In the genomic region with DNA sequence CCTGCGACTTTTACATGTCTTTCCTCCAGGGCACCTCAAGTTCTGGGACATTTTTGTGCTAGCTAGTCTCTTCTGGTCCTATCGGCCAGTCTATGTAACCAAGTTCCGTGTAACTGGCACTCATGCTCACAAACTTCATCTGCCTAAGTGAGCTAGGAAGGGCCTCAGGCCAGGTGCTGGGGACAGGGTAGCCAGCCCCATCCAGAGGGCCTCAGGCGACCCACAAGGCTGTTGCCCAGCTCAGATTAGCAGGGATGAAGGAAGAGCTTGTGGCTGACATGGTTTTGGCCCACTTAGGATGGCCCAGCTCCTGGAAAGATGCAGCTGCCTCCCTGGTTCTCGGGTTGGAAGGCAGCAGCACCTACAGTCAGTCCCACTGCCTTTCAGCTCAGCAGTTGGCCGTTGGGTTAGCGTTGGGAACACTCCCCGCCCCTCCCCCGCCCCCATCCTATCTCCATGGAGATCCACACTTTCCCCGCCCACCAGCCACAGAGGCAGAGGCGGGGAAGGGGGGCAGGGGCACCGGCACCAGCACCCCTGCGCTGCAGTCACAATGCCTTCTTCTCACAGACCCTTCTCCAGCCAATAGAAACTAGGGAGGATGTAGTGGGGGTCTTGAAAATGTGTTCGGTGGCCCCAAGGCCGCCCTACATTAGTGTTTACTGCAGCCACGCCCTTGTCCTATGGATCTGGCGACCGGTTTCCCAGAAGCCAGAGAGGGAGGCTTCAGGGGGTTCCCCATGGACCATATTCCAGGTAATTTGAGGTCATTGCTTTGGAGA, we compare ENCODE assay signal across 8 mouse cellular contexts. TPM values are rescaled to one million over a fixed set of nuclear protein-coding genes. Genes with fewer than 3 reads are reported as not detected.
DNase-seq lines count a peak whose midpoint lies in the region; ATAC-seq and TF ChIP-seq lines count a peak whose summit lies in the region.

No protein-coding gene starts in this region.

- H3K4me2 ChIP-seq in liver, postnatal 0 days (ENCODE audit: low read depth, low read length) = peak overlapping the region; percentile 62

- TF ChIP-seq CTCF in MEL (IDR thresholded peaks at IDR 0.05 in 2 of 3, conservative IDR thresholded peaks at IDR 0.05 in 1 of 3; ENCODE audit: control insufficient read depth in 1 of 3, insufficient read depth in 1 of 3, low read depth in 2 of 3, low read length in 3 of 3, poor library complexity in 1 of 3, severe bottlenecking in 1 of 3) = no peak
- TF ChIP-seq CTCF in liver, postnatal 0 days (IDR thresholded peaks at IDR 0.05; ENCODE audit: low read depth) = no peak

- H3K9ac ChIP-seq in MEL (ENCODE audit: control insufficient read depth, low read depth, low read length, poor library complexity, severe bottlenecking) = peak overlapping the region; percentile 52
- 0 out of 2 replicates have a peak overlapping the region, but pooled peaks have one; percentile 26 for H3K9ac ChIP-seq in liver, postnatal 0 days (replicated peaks)

- TF ChIP-seq EP300 in MEL (IDR thresholded peaks at IDR 0.05; ENCODE audit: low read depth in 1 of 2, low read length in 2 of 2) = 0 out of 4 replicates have a peak, but pooled peaks of 1 of the 2 experiments have one; percentile 26
- TF ChIP-seq EP300 in liver, postnatal 0 days (IDR thresholded peaks at IDR 0.05; ENCODE audit: low read depth) = no peak

- peak; percentile 11 for DNase-seq in gastrocnemius, postnatal 25 days
- no peak for DNase-seq in gastrocnemius, adult 18-20 months (ENCODE audit: low spot score)
- DNase-seq in MEL (ENCODE audit: low read depth, low spot score) = peak; percentile 79
- DNase-seq in forebrain, embryonic 10.5 days (ENCODE audit: extremely low spot score, low spot score) = peak; percentile 83
- peak; percentile 50 to 74 for DNase-seq in layer of hippocampus, adult 18-20 months (ENCODE audit: low spot score in 2 of 2)
- DNase-seq in liver, postnatal 0 days = peak; percentile 73
- peak; percentile 56 for DNase-seq in right cerebral cortex, postnatal 25 days

- no peaks in the 10 kb centered on the region for H3K27me3 ChIP-seq in MEL (ENCODE audit: control insufficient read depth in 1 of 2, insufficient read depth in 2 of 2, low read length in 2 of 2)
- no peaks in the 10 kb centered on the region for H3K27me3 ChIP-seq in forebrain, embryonic 10.5 days (ENCODE audit: poor library complexity, severe bottlenecking)
- H3K27me3 ChIP-seq in liver, postnatal 0 days (ENCODE audit: insufficient read depth, low read length) = no peaks in the 10 kb centered on the region

- ATAC-seq in liver, postnatal 0 days = peak; percentile 76
- no peak for ATAC-seq in cerebellum, adult (ENCODE audit: insufficient number of reproducible peaks, low FRiP score, low TSS enrichment)

- no peak for TF ChIP-seq POLR2A in MEL (IDR thresholded peaks at IDR 0.05; ENCODE audit: control insufficient read depth in 1 of 2, insufficient read depth in 1 of 2, low read depth in 1 of 2, low read length in 2 of 2, poor library complexity in 1 of 2)

- H3K4me3 ChIP-seq in MEL (ENCODE audit: control insufficient read depth in 1 of 2, insufficient read depth in 1 of 2, low read depth in 2 of 2, low read length in 2 of 2) = peak overlapping the region; percentile 49 to 76
- H3K4me3 ChIP-seq in forebrain, embryonic 10.5 days = peak overlapping the region; percentile 49
- peak overlapping the region; percentile 33; the same call in 1 of the 2 replicates for H3K4me3 ChIP-seq in liver, postnatal 0 days (ENCODE audit: low read depth, low read length)

- peaks cover 0 to 20% of the 10 kb centered on the region in 2 experiments; a peak in 2 of 4 replicates for H3K36me3 ChIP-seq in MEL (ENCODE audit: control insufficient read depth in 1 of 2, insufficient read depth in 2 of 2, low read length in 2 of 2)
- H3K36me3 ChIP-seq in forebrain, embryonic 10.5 days (replicated peaks) = peaks cover 34% of the 10 kb centered on the region
- peaks cover 5% of the 10 kb centered on the region; the same call in 1 of the 2 replicates for H3K36me3 ChIP-seq in liver, postnatal 0 days (replicated peaks; ENCODE audit: insufficient read depth, low read length)

- H3K79me2 ChIP-seq in MEL (ENCODE audit: control insufficient read depth, insufficient read depth, low read length, poor library complexity) = no peaks in the 10 kb centered on the region

- H3K27ac ChIP-seq in MEL (ENCODE audit: control insufficient read depth, low read depth, low read length) = peak overlapping the region; percentile 29; the same call in 1 of the 2 replicates
- peak overlapping the region; percentile 87 for H3K27ac ChIP-seq in forebrain, embryonic 10.5 days
- H3K27ac ChIP-seq in liver, postnatal 0 days (ENCODE audit: low read depth) = peak overlapping the region; percentile 74

- WGBS in forebrain, embryonic 10.5 days = 7% methylated on average over 18 of the region's 18 CpGs
- 23% methylated on average over 17 of the region's 18 CpGs for WGBS in liver, postnatal 0 days (ENCODE audit: insufficient replicate concordance)

- no peak for TF ChIP-seq RAD21 in MEL (IDR thresholded peaks at IDR 0.05; ENCODE audit: low read depth, low read length)

- H3K9me3 ChIP-seq in MEL (replicated peaks; ENCODE audit: insufficient read depth, low read length) = no peaks in the 10 kb centered on the region
- no peaks in the 10 kb centered on the region for H3K9me3 ChIP-seq in forebrain, embryonic 10.5 days
- H3K9me3 ChIP-seq in liver, postnatal 0 days (ENCODE audit: low read length) = no peaks in the 10 kb centered on the region

- H3K4me1 ChIP-seq in MEL (ENCODE audit: control insufficient read depth in 1 of 2, insufficient read depth in 2 of 2, low read length in 2 of 2) = peaks cover 16 to 23% of the 10 kb centered on the region in 2 experiments
- H3K4me1 ChIP-seq in forebrain, embryonic 10.5 days = peaks cover 50% of the 10 kb centered on the region
- H3K4me1 ChIP-seq in liver, postnatal 0 days (ENCODE audit: insufficient read depth) = peaks cover 26% of the 10 kb centered on the region

TF ChIP-seq in MEL, 35 proteins besides CTCF, POLR2A, EP300 and RAD21:
- TF ChIP-seq ZC3H11A (IDR thresholded peaks at IDR 0.05; ENCODE audit: low read depth, low read length) (no peak), RCOR1 (IDR thresholded peaks at IDR 0.05; ENCODE audit: low read depth, low read length) (no peak), MAFK (IDR thresholded peaks at IDR 0.05; ENCODE audit: borderline replicate concordance, low read depth, low read length) (no peak), MXI1 (IDR thresholded peaks at IDR 0.05; ENCODE audit: low read depth, low read length) (peak; percentile 55), POLR2AphosphoS5 (IDR thresholded peaks at IDR 0.05; ENCODE audit: borderline replicate concordance, low read depth, low read length) (no peak), NRF1 (IDR thresholded peaks at IDR 0.05; ENCODE audit: insufficient read depth, low read depth, low read length, poor library complexity, severe bottlenecking) (no peak), USF1 (IDR thresholded peaks at IDR 0.05; ENCODE audit: low read depth, low read length) (no peak), GABPA (IDR thresholded peaks at IDR 0.05; ENCODE audit: low read depth, low read length) (no peak), SIN3A (IDR thresholded peaks at IDR 0.05; ENCODE audit: low read length) (0 out of 2 replicates have a peak, but pooled peaks have one; percentile 27), TAL1 (IDR thresholded peaks at IDR 0.05; ENCODE audit: low read length) (no peak), NELFE (IDR thresholded peaks at IDR 0.05; ENCODE audit: low read depth, low read length) (no peak), ETS1 (IDR thresholded peaks at IDR 0.05; ENCODE audit: low read depth, low read length) (no peak), MYC (IDR thresholded peaks at IDR 0.05; ENCODE audit: low read depth, low read length) (no peak), CHD2 (IDR thresholded peaks at IDR 0.05; ENCODE audit: low read length) (no peak), MAZ (IDR thresholded peaks at IDR 0.05; ENCODE audit: low read depth, low read length) (peak; percentile 63; the same call in 1 of the 2 replicates), ZNF384 (IDR thresholded peaks at IDR 0.05; ENCODE audit: low read depth, low read length) (no peak), ELF1 (IDR thresholded peaks at IDR 0.05; ENCODE audit: low read depth, low read length) (no peak), UBTF (IDR thresholded peaks at IDR 0.05; ENCODE audit: borderline replicate concordance, insufficient read depth, low read depth, low read length) (no peak), MAX (IDR thresholded peaks at IDR 0.05; ENCODE audit: low read length) (no peak), HCFC1 (IDR thresholded peaks at IDR 0.05; ENCODE audit: low read depth, low read length) (no peak), MYB (IDR thresholded peaks at IDR 0.05; ENCODE audit: low read depth, low read length) (peak; percentile 69; the same call in 1 of the 2 replicates), ZMIZ1 (IDR thresholded peaks at IDR 0.05; ENCODE audit: low read depth, low read length) (0 out of 2 replicates have a peak, but pooled peaks have one; percentile 42), TCF12 (IDR thresholded peaks at IDR 0.05; ENCODE audit: low read depth, low read length) (0 out of 2 replicates have a peak, but pooled peaks have one; percentile 15)

RNA-seq across cellular contexts. Expression of gene H1fx, which starts 12.5 kb away (rescaled TPM):
- 1 to 10 TPM; 1.5 to 3.5 TPM for total RNA-seq in gastrocnemius, postnatal 25 days (2021)
- under 1 TPM; 0.62 TPM for total RNA-seq in gastrocnemius, adult 18-20 months (2021)
- not detected in 2 replicates for total RNA-seq in MEL (2012; rRNA removed)
- polyA plus RNA-seq in MEL (2012; ENCODE audit: insufficient read depth in 1 of 2, insufficient read length in 2 of 2, low read depth in 1 of 2, low replicate concordance in 2 of 2, missing spikeins in 1 of 2) = not detected
- 20.1 and 20.3 TPM in 2 replicates for polyA plus RNA-seq in forebrain, embryonic 10.5 days (2016; fragmentation: Nextera tagmentation; extraction: Ambion mirVana)
- 10 to 100 TPM; 68.5 to 69.6 TPM for total RNA-seq in layer of hippocampus, adult 18-20 months (2021)
- 2.0 and 2.5 TPM in 2 replicates for polyA plus RNA-seq in liver, postnatal 0 days (2015; fragmentation: Nextera tagmentation; extraction: Ambion mirVana)

RNA-seq across cellular contexts. Expression of gene Rab7, which starts 51.1 kb away (rescaled TPM):
- total RNA-seq in gastrocnemius, postnatal 25 days (2021) = 100 to 1,000 TPM; 265 to 292 TPM
- 100 to 1,000 TPM; 263 to 266 TPM for total RNA-seq in gastrocnemius, adult 18-20 months (2021)
- total RNA-seq in MEL (2012; rRNA removed) = 47.6 and 49.6 TPM in 2 replicates
- polyA plus RNA-seq in MEL (2012; ENCODE audit: insufficient read depth in 1 of 2, insufficient read length in 2 of 2, low read depth in 1 of 2, low replicate concordance in 2 of 2, missing spikeins in 1 of 2) = 100 to 1,000 TPM; 234 to 362 TPM
- polyA plus RNA-seq in forebrain, embryonic 10.5 days (2016; fragmentation: Nextera tagmentation; extraction: Ambion mirVana) = 202 and 205 TPM in 2 replicates
- 100 to 1,000 TPM; 322 to 329 TPM for total RNA-seq in layer of hippocampus, adult 18-20 months (2021)
- polyA plus RNA-seq in liver, postnatal 0 days (2015; fragmentation: Nextera tagmentation; extraction: Ambion mirVana) = 110 and 111 TPM in 2 replicates

Comparison
In these comparisons a context has a peak if more than half of its experiments do, and no peak if none do; other contexts are left out.
1. H3K27ac ChIP-seq: peak in every context shown above with its lines; median percentile 87 in forebrain, embryonic 10.5 days; 74 in liver, postnatal 0 days; 29 in MEL.
2. RNA of gene H1fx, which starts 12.5 kb away (total RNA-seq): 68.5 to 69.6 TPM in layer of hippocampus, adult 18-20 months; 1.5 to 3.5 TPM in gastrocnemius, postnatal 25 days, 0.62 TPM in gastrocnemius, adult 18-20 months and not detected in MEL; every median in the first group is over 10 times any median in the second.
3. Peak in every context shown above with its lines, with median percentiles within 50 percentile points of each other: H3K4me3 ChIP-seq.